Mouse (Mus musculus) spleen, adult 18-20 months (tissue): ENCODE measurements around the gene Ogfod2.

Experiments
- DNase-seq, 2 experiments: peaks; one replicate each; pipeline ENCODE4 v3.0.0; 2022; ENCODE audit warnings: mixed read lengths in 2 of 2

Ogfod2 gene

GRCm38 (mm10) chr5:124095596-124096232, 16.4 kb upstream of the Ogfod2 start, which contains the start of gene Abcb9:
Gene Abcb9 (minus strand): TSS chr5:124095798.
- peak; percentile 99 to 100 for DNase-seq

DNA sequence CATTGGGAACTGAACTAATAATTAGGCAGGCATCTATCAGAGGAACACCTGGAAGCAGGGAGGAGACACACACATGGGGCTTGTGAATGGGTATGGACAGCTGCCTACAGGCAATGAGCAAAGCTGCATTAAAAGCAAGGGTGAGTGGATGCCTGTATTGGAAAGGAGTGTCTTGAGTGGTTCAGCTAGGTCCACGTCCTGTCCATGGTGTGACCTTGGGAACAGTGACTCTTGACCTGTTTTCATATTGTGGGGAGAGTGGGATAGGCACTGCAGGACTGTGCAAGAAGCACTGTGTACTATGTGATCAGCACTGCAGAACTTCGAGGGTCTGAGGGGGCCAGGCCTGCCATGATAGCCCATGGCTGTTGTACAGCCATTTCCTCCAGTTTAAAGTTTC, 13.2 kb upstream of the Ogfod2 start:
- DNase-seq = no peak

- no peak for DNase-seq
Measured at GRCm38 (mm10) chr5:124100128-124101044, 11.7 kb upstream of the Ogfod2 start.

GRCm38 (mm10) chr5:124102326-124102725, 9.8 kb upstream of the Ogfod2 start:
- no peak for DNase-seq

- no peak for DNase-seq
Measured at GRCm38 (mm10) chr5:124103020-124103419, 9.1 kb upstream of the Ogfod2 start.

DNA sequence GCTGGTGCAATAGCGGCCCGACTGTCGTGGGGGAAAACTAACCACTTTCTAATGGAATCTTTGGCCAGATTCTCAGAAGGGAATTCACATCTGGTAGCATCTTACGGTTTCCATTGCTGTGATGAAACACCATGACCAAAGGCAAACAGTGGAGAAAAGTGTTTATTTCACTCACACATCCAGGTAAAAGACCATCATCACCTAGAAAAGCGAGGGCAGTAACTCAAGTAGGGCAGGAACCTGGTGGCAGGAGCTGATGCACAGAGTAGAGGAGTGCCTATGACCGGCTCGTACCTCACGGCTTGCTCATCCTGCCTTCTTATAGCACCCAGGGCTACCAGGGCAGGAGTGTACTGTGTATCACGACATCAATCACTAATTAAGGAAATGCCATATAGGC, 8.5 kb upstream of the Ogfod2 start:
- DNase-seq = no peak

DNA sequence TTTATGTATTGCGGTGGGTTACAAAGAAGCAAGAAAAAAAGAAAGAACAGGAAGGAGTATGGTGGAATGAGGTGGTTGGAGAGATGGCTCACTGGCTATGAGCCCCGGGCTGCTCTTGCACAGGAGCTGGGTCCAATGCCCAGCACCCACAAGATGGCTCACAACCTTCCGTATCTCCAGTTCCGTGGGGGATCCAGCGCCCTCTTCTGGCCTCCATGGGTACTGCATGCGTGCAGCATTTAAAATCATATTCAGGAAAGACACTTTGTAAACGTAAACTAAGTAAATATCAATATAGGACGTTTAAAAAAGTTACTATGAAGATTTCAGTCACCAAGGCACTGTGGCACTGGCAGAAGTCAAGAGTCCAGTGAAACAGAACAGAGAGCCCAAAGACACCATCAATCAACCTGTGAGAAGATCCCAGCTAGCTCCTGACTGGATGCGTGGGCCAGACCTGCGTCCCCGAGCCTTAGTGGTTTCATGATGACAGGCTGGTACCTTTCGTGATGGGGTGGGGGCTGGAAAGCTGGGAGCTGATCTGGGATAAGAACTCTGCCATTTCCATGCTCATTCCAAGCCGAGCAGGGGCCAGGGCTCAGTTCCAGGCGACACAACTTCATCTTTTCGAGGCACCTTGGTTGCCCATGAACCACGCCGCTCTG, 888 bp upstream of the Ogfod2 start:
- peak in 1 of 2 experiments; percentile 55 for DNase-seq

DNA sequence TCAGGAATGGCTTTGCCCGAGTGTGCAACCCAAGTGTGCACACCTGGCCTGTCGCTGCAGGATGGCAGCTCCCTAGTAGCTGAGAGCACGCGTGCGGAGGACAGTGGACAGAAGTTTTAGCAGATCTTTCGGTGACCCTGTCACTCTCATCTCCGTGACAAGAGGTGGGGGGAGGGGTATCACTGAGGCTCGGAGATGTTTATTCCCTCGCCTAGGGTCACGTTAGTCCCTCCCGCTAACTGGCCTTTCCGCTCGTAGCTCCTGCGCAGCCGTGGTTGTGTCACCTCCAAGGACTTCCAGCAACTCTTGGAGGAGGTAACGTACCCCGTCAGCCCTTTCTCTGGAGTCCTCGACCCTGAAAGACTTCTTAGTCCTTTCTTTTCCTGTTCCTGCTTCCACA, 434 bp downstream of the Ogfod2 start:
- no peak for DNase-seq

GRCm38 (mm10) chr5:124113030-124113429, 933 bp downstream of the Ogfod2 start:
- DNase-seq = peak in 1 of 2 experiments; percentile 43

DNA sequence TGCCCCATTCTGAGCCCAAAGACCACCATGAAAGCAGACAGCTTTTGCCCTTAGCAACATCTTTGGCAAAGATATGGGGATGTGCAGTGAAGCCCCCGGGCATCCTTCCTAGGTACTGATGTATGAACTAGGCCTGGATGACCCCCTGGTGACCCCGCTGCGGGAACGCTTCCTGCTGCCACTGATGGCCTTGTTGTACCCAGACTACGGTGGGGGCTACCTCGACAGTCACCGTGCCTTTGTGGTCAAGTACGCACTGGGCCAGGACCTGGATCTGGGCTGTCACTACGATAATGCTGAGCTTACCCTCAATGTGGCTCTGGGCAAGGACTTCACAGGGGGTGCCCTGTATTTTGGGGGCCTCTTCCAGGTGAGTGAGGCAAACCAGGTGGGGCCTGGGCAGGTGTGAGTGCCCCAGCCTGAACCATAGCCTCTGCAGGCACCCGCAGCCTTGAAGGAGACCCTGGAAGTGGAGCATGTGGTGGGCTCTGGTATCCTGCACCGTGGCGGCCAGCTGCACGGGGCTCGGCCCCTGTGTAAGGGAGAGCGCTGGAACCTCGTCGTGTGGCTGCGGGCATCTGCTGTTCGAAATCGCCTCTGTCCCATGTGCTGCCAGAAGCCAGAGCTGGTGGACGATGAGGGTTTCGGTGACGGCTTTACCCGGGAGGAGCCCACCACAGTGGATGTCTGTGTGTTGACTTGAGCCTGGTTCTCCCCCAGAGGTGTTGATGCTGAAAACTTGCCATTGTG, 2.4 kb downstream of the Ogfod2 start:
- DNase-seq = no peak

GRCm38 (mm10) chr5:124115531-124115930, 3.4 kb downstream of the Ogfod2 start:
- DNase-seq = no peak

- DNase-seq = peak; percentile 42 to 74
Measured at GRCm38 (mm10) chr5:124115990-124116845, 4.1 kb downstream of the Ogfod2 start, which contains the start of gene Arl6ip4. Gene Arl6ip4 (plus strand): TSS chr5:124116089.

GRCm38 (mm10) chr5:124119204-124119603, 7.1 kb downstream of the Ogfod2 start:
- no peak for DNase-seq

GRCm38 (mm10) chr5:124122357-124122756, 10.3 kb downstream of the Ogfod2 start:
- no peak for DNase-seq

DNA sequence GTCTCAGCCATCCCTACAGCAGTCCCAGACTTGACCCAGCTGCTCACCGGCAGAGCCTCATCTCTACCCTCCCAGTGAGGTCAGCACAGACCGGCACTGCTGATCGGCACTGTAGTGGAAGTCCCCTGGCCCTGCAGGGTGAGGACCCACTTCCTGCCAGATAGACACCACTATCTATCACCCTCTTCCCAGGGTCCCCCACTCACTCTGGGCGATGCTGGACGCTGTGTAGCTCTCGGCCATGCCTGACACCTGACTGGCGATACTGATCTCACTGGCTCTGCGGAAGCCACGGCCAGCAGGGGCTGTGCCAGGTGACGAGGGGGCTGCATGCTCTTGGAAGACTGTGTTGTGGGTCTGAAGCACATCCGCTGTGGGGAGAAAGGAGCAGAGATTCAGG, 13.0 kb downstream of the Ogfod2 start:
- DNase-seq = no peak

- DNase-seq = no peak
Measured at GRCm38 (mm10) chr5:124134261-124134660, 22.2 kb downstream of the Ogfod2 start.

- DNase-seq = no peak
Measured at GRCm38 (mm10) chr5:124138066-124138465, 26.0 kb downstream of the Ogfod2 start.

GRCm38 (mm10) chr5:124149028-124149427, 36.9 kb downstream of the Ogfod2 start:
- no peak for DNase-seq

DNA sequence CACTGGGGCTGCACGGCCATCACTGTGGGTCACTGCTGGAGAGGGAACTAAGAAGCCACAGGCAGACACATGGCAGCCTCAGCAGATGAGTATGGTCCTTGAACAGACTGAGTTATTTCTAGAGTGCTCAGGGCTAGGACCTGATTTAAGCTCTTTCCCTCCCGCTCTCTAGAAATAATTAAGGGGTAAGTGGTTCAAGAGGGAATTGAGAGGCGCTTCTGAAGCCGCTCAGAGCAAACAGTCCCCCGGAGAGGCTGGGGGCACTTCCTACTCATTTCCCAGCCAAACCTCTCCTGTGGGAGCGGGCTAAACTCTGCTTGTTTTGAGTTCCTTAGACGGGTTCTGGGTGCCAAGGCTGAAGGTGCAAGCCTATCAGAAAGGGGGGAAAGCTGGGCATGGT, 38.8 kb downstream of the Ogfod2 start:
- no peak for DNase-seq

GRCm38 (mm10) chr5:124152734-124153133, 40.6 kb downstream of the Ogfod2 start:
- DNase-seq = no peak

- DNase-seq = no peak
Measured at GRCm38 (mm10) chr5:124155943-124156342, 43.8 kb downstream of the Ogfod2 start.

- DNase-seq = no peak
Measured at GRCm38 (mm10) chr5:124158305-124158704, 46.2 kb downstream of the Ogfod2 start.
